Mouse (Mus musculus): Measurements from ENCODE around the gene Strada.

The Strada gene

DNA sequence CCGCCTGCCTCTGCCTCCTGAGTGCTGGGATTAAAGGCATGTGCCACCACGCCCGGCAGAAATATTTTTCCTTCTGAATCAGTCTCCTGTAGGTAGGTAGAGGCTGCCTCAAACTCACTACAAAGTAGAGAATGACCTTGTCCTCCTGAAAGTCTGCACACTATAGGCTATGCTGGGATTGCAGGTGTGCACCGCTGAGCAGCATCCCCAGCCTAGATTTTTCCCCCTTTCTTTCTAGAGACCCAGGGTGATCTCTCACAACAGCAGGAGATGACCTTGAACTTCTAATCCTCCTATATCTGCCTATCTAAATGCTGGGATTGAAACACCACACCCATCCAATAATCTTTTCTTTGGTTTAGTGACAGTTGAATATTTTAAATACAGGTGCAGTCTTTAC, 14.6 kb downstream of the Strada start:
- no peak for DNase-seq (ENCODE audit: low spot score)

- DNase-seq (ENCODE audit: low spot score): no peak
Measured at GRCm38 (mm10) chr11:106180449-106180801, 21.5 kb downstream of the Strada start.

- DNase-seq (ENCODE audit: low spot score): no peak
Measured at GRCm38 (mm10) chr11:106179711-106180448, 22.1 kb downstream of the Strada start.

DNA sequence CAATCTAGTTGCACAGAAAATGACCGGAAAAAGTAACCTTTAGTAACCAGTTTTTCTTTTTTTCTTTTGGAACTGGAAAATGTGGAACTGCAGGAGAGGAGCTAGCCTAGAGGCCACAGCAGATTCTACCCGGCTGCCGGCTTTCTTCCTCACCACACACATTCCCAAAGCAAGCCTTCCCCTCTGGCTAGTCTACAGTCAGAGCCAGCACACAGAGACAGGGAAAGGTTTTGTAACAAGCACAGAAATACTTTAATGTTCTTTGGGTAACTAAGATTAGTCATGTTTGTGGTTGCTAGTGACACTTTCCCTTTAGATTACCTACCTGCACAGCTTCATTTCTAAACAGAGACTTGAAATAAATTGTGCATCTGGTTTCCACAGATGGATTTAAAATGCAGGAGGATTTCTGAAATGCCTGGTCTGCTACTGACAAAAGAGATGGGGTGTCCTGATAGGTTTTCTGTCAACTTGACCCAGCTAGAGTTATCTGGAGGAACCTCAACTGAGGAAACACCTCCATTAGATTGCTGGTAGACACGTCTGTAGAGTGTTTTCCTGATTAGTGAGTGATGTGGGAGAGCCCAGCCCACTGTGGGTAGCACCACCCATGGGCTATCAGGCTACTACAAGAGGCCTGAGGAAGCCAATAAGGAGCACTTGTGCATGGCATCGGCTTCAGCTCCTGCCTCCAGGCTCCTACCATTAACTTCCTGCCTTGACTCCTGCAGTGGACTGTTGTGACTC, 23.8 kb downstream of the Strada start:
- DNase-seq (ENCODE audit: low spot score): no peak

GRCm38 (mm10) chr11:106176372-106176771, 25.6 kb downstream of the Strada start:
- no peak for DNase-seq (ENCODE audit: low spot score)

GRCm38 (mm10) chr11:106175081-106175480, 26.9 kb downstream of the Strada start:
- DNase-seq (ENCODE audit: low spot score): no peak

GRCm38 (mm10) chr11:106174372-106174771, 27.6 kb downstream of the Strada start:
- no peak for DNase-seq (ENCODE audit: low spot score)

DNA sequence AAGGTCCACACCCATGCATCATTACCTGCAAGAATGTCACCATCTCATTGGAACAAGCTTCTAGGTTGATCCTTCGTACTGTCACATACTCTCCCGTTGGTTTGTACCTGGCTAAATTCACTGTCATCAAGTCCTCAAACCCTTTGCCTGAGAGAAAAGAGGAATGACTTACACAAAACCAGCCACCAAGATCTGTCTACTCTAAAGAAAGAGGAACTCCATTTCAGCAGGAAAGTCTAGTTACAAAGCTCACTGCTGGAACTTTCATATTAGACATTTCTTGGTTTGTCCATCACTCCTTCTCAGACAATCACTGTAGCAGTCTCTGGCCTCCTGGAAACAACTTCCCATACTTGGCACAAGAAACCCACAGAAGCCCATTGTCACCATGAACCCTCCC, 28.7 kb downstream of the Strada start:
- no peak for DNase-seq (ENCODE audit: low spot score)

- no peak for DNase-seq (ENCODE audit: low spot score)
Measured at GRCm38 (mm10) chr11:106170807-106171206, 31.2 kb downstream of the Strada start.

DNA sequence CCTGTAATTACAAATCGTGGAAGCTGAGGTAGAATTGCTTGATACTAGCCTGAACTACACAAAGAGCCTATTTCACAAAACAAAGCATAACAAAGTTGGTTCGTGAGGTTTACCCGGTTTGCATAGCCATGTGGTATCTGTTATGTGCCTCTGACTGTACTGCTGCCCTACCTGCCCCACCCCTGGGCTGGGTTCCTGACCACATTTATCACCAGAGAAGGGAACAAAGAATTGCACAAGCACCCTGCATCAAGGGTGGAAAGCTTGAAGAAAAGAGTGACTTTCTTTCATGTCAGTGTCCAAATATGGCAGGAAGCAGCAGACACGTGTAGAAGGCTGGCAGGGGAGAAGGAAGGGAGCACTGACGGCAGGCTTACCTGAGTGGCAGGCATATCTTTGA, 34.5 kb downstream of the Strada start:
- DNase-seq (ENCODE audit: low spot score): no peak

DNA sequence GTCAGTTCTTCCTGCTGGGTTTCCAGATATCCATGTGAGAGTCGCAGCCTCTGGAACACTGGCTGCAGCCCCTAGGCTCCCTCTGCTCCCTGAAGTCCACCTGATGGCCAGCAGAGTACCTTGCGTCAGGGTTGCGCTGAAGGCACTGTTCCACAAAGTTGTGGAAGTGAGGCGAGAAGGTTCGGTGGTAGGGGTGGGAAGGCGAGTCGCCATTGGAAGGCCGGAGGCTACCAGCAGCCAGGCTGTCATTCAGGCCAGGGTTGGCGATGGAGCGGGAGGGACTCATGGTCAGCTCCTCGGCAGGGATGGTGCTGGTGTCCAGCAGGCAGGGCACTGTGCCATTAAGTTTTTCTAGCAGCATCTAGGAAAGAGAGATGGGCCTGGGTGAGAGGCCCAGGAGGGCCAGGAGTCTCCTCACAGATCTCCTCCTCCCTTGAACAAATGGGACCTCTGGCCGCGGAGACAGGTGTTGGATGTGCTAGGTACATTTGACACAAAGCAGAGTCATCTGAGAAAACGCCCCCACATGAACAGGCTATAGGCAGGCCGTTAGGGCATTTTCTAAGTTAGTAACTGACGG, 37.3 kb downstream of the Strada start:
- no peak for DNase-seq (ENCODE audit: low spot score)

DNA sequence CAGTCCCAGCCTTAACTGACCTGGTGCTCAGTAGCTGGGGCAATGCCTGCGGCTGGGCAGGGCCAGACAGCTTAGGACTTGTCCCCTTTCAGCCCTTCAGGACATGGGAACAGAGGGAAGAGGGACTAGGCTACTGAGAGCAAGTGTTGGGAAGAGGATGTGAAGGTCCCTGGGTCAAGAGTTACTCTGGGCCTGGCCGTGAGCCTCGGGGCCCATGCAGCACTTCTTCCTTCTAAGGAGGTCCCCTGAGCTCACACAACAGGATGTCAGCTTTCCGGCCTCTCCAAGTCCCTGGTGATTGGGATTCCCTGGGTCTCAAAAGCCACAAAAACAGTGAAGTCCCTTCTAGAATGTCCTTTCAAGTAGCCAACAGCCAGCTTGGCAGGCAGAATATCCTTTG, 38.4 kb downstream of the Strada start:
- no peak for DNase-seq (ENCODE audit: low spot score)

- no peak for DNase-seq (ENCODE audit: low spot score)
Measured at GRCm38 (mm10) chr11:106162237-106162636, 39.7 kb downstream of the Strada start.

GRCm38 (mm10) chr11:106160841-106161721, 40.9 kb downstream of the Strada start, which contains the start of the genes Gm10840 and Limd2:
Gene Gm10840, plus strand, starts transcription at chr11:106160850.
Gene Limd2, minus strand, starts transcription at chr11:106160860.
- DNase-seq (ENCODE audit: low spot score): no peak

DNA sequence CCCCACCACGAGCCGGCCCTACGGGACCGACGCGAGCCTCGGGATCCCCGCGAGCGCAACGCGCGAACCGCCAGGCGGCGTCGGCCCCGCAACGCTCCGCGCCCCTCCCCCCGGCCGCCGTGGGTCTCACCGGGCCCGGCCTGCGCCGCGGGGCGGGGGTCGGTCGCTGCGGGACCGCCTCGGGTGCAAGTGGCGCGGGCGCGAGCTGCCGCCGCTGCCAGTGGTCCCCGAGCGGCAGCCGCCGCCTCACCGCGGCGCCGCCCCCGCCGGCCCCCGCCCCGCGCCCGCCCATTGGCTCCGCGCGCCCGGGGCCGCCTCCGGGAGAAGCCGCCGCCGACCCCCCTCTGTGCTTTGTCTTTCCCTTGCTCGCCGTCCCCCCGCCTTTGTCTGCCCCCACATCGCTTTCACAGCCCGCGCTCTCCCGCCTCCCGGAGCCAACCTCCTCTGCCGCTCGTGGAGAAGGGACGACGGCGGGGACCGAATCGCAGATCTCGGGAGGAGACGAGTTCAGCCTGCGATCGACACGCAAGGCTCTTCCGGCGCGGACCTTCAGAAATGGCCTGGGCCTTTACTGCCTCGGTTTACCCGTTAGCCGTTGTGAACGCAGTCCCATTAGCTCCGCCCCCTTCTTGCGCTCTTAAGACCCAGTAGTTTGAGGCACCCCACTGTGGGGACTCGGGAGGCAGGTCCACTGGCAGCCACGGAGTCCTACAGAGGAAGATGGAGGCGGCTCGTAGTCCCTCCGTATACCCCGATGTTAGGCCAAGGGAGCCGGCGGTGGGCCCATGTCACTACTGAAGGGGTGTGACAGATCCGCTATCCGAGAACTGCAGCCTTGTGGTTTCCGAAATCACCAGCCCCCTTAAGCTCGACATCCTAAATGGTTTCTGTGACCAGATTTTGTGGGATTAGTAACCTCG, 41.8 kb downstream of the Strada start:
- DNase-seq (ENCODE audit: low spot score): peak; percentile 74

GRCm38 (mm10) chr11:106159216-106159920, 42.6 kb downstream of the Strada start:
- no peak for DNase-seq (ENCODE audit: low spot score)

DNA sequence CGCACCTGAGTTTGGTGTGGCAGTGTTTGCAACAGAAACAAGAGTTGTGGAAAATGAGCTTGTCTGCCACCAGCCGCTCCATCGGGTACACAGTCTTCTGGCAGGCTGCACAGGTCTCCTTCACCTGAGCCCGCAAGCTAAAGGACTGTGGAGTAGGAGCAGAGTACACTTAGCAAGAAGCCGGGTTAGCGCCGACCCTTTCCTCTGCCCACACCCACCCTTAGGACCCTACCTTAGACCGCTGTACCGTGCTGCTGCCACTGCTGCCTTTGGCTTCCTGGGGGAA, 43.1 kb downstream of the Strada start:
- DNase-seq (ENCODE audit: low spot score): no peak

DNA sequence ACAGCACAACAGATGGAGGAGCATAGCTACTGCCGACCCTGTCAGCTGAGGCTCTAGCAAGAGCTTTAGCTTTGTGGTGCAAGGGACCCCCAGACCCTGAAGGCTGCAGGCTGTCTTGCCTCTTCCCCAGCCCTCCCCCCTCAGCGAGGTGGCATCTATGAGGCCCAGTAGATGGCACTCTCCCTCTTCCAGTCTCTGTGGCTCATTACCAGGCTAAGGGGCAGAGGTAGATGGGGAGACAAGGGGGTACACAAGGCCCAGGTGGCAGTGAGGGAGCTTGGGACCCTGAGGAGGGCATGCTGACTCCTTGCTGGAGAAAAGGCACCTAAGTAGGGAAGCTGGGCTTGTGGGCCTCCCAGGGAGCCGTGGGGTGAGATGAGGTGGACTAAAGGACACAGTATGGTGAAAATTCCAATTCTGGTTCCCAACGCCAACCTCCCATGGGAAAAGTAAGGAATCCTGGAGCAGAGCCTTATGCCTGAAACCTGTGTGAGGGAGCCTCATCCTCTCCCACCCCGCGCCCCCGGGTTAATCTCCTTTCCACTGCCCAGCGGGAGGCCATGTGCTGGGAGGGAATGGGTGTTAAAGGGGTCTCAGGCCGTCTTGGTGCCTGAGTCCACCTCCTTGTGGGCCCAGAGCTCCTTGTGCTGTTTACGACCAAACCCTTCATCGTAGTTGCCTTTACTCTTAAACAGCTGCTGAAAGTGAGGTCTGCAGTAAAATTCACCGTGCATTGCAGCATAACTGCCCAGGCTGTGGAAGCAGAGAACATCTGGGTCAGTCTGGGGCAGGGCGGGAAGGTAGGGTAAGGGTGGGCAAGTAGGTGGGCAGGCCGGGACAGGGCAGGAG, 43.7 kb downstream of the Strada start:
- no peak for DNase-seq (ENCODE audit: low spot score)

GRCm38 (mm10) chr11:106157154-106157553, 44.8 kb downstream of the Strada start:
- no peak for DNase-seq (ENCODE audit: low spot score)

GRCm38 (mm10) chr11:106156257-106156656, 45.7 kb downstream of the Strada start:
- no peak for DNase-seq (ENCODE audit: low spot score)
